Mouse (Mus musculus) gastrocnemius, adult 2 months (tissue): ENCODE measurements at regions not wholly inside any gene's neighbourhood (a gene's known extent, or its start where the extent isn't known, plus 50 kb on each side); places are given as distances from the start of the nearest gene placed in this dataset.

Source experiments
- DNase-seq: peaks from one replicate; pipeline ENCODE4 v3.0.0; 2022
- H3K27ac ChIP-seq: fragments of 200-600 bp; 2 replicates; pipeline ENCODE4 v1.8.1; 2022; ENCODE audit warnings: mild to moderate bottlenecking
- H3K4me3 ChIP-seq: fragments of 200-600 bp; 2 replicates; pipeline ENCODE4 v1.8.1; 2022; ENCODE audit warnings: mild to moderate bottlenecking, moderate library complexity
- CTCF ChIP-seq: fragments of 200-600 bp; IDR thresholded peaks from 2 replicates; pipeline ENCODE4 v1.8.1; 2022; ENCODE audit warnings: antibody characterized with exemption, mild to moderate bottlenecking, moderate library complexity
- intact Hi-C: fragments of 180-260 bp; cut with DNase I; formaldehyde crosslinking; loops from one replicate; pipeline ENCODE4 v1.15.1; 2025

GRCm38 (mm10) chr10:119294454-119295149, 54.7 kb upstream of the Cand1 start:
- intact Hi-C loops: no loop called here
- Histone ChIP-seq H3K4me3 (peak overlapping the region; percentile 23), H3K27ac (no peak overlapping the region)
- DNase-seq: no peak
- peak; percentile 63 for TF ChIP-seq CTCF

GRCm38 (mm10) chr10:119293372-119293771, 53.5 kb upstream of the Cand1 start:
- Histone ChIP-seq H3K4me3 (no peak overlapping the region), H3K27ac (no peak overlapping the region)
- no peak for DNase-seq
- intact Hi-C loops: no loop called here
- TF ChIP-seq CTCF: no peak
